Comparison of ENCODE assay signal across 11 mouse cellular contexts in genomic region chr4:41635906-41636305, GRCm38 (mm10). TPM values are rescaled to one million over a fixed set of nuclear protein-coding genes. Genes with fewer than 3 reads are reported as not detected.
DNase-seq lines count a peak whose midpoint lies in the region; ATAC-seq and TF ChIP-seq lines count a peak whose summit lies in the region.
"Had no signal": no experiment of that assay in that cellular context is flagged by ENCODE, and none has a peak within 500 bp of the region (broad histone marks: within the 10 kb centered on the region; RNA-seq: fewer than 3 reads in every experiment).

No protein-coding gene starts in this region.

- TF ChIP-seq EP300 in liver, postnatal 0 days (IDR thresholded peaks at IDR 0.05; ENCODE audit: low read depth) = no peak

- no peak overlapping the region for H3K4me3 ChIP-seq in intestine, embryonic 15.5 days (replicated peaks)
- H3K4me3 ChIP-seq in intestine, postnatal 0 days (ENCODE audit: low read depth, low read length) = no peak overlapping the region
- H3K4me3 ChIP-seq in embryonic facial prominence, embryonic 13.5 days = no peak overlapping the region
- H3K4me3 ChIP-seq in midbrain, embryonic 13.5 days (replicated peaks) = no peak overlapping the region
- H3K4me3 ChIP-seq in liver, postnatal 0 days (ENCODE audit: low read depth, low read length) = no peak overlapping the region

- no peaks in the 10 kb centered on the region for H3K9me3 ChIP-seq in intestine, embryonic 15.5 days
- H3K9me3 ChIP-seq in intestine, postnatal 0 days (ENCODE audit: control insufficient read depth) = no peaks in the 10 kb centered on the region
- no peaks in the 10 kb centered on the region for H3K9me3 ChIP-seq in embryonic facial prominence, embryonic 13.5 days
- no peaks in the 10 kb centered on the region for H3K9me3 ChIP-seq in midbrain, embryonic 13.5 days
- no peaks in the 10 kb centered on the region for H3K9me3 ChIP-seq in liver, postnatal 0 days (ENCODE audit: low read length)

- H3K9ac ChIP-seq in intestine, embryonic 15.5 days = no peak overlapping the region
- no peak overlapping the region for H3K9ac ChIP-seq in intestine, postnatal 0 days (ENCODE audit: low read depth, low read length)
- 0 out of 2 replicates have a peak overlapping the region, but pooled peaks have one; percentile 7 for H3K9ac ChIP-seq in embryonic facial prominence, embryonic 13.5 days
- H3K9ac ChIP-seq in midbrain, embryonic 13.5 days (replicated peaks) = peak overlapping the region; percentile 28; the same call in 1 of the 2 replicates
- no peak overlapping the region for H3K9ac ChIP-seq in liver, postnatal 0 days (replicated peaks)
- H3K9ac ChIP-seq: liver, embryonic 14.5 days had no signal

- 50% methylated on average over 2 of the region's 2 CpGs for WGBS in intestine, embryonic 15.5 days
- 67% methylated on average over 2 of the region's 2 CpGs for WGBS in intestine, postnatal 0 days
- WGBS in embryonic facial prominence, embryonic 13.5 days = 46% methylated on average over 2 of the region's 2 CpGs
- WGBS in midbrain, embryonic 13.5 days = 60% methylated on average over 2 of the region's 2 CpGs
- WGBS in liver, postnatal 0 days (ENCODE audit: insufficient replicate concordance) = 62% methylated on average over 2 of the region's 2 CpGs

- H3K4me2 ChIP-seq in intestine, embryonic 15.5 days (replicated peaks) = no peak overlapping the region
- H3K4me2 ChIP-seq in intestine, postnatal 0 days (replicated peaks; ENCODE audit: low read depth) = no peak overlapping the region
- H3K4me2 ChIP-seq in embryonic facial prominence, embryonic 13.5 days = no peak overlapping the region
- H3K4me2 ChIP-seq in midbrain, embryonic 13.5 days (replicated peaks) = no peak overlapping the region
- H3K4me2 ChIP-seq in liver, postnatal 0 days (ENCODE audit: low read depth, low read length) = no peak overlapping the region

- H3K4me1 ChIP-seq in intestine, embryonic 15.5 days (replicated peaks) = peaks cover 27% of the 10 kb centered on the region
- peaks cover 4% of the 10 kb centered on the region; the same call in 1 of the 2 replicates for H3K4me1 ChIP-seq in intestine, postnatal 0 days (replicated peaks; ENCODE audit: control insufficient read depth, insufficient read depth, low read length)
- peaks cover 66% of the 10 kb centered on the region for H3K4me1 ChIP-seq in embryonic facial prominence, embryonic 13.5 days
- H3K4me1 ChIP-seq in midbrain, embryonic 13.5 days (replicated peaks) = peaks cover 86% of the 10 kb centered on the region
- H3K4me1 ChIP-seq in liver, postnatal 0 days (ENCODE audit: insufficient read depth) = peaks cover 12% of the 10 kb centered on the region; the same call in 1 of the 2 replicates

- peaks cover 8% of the 10 kb centered on the region for H3K27me3 ChIP-seq in intestine, embryonic 15.5 days (replicated peaks)
- H3K27me3 ChIP-seq in intestine, postnatal 0 days (replicated peaks; ENCODE audit: control insufficient read depth, insufficient read depth, low read length) = peaks cover 13% of the 10 kb centered on the region
- H3K27me3 ChIP-seq in embryonic facial prominence, embryonic 13.5 days = peaks cover 16% of the 10 kb centered on the region
- 0 out of 2 replicates have a peak, but pooled peaks cover 6% of the 10 kb centered on the region for H3K27me3 ChIP-seq in midbrain, embryonic 13.5 days
- 0 out of 2 replicates have a peak, but pooled peaks cover 5% of the 10 kb centered on the region for H3K27me3 ChIP-seq in liver, postnatal 0 days (ENCODE audit: insufficient read depth, low read length)

- no peaks in the 10 kb centered on the region for H3K36me3 ChIP-seq in intestine, embryonic 15.5 days
- H3K36me3 ChIP-seq in intestine, postnatal 0 days (ENCODE audit: control insufficient read depth, insufficient read depth) = no peaks in the 10 kb centered on the region
- no peaks in the 10 kb centered on the region for H3K36me3 ChIP-seq in embryonic facial prominence, embryonic 13.5 days
- peaks cover 10% of the 10 kb centered on the region for H3K36me3 ChIP-seq in midbrain, embryonic 13.5 days
- no peaks in the 10 kb centered on the region for H3K36me3 ChIP-seq in liver, postnatal 0 days (replicated peaks; ENCODE audit: insufficient read depth, low read length)

- H3K27ac ChIP-seq in intestine, embryonic 15.5 days = 0 out of 2 replicates have a peak overlapping the region, but pooled peaks have one; percentile 9
- no peak overlapping the region for H3K27ac ChIP-seq in intestine, postnatal 0 days (ENCODE audit: low read depth, low read length)
- H3K27ac ChIP-seq in embryonic facial prominence, embryonic 13.5 days = peak overlapping the region; percentile 22
- H3K27ac ChIP-seq in midbrain, embryonic 13.5 days = peak overlapping the region; percentile 68; the same call in 1 of the 2 replicates
- H3K27ac ChIP-seq in liver, postnatal 0 days (ENCODE audit: low read depth) = no peak overlapping the region
- H3K27ac ChIP-seq: liver, embryonic 14.5 days had no signal

- no peak for ATAC-seq in intestine, embryonic 15.5 days
- ATAC-seq in intestine, postnatal 0 days = no peak
- ATAC-seq in embryonic facial prominence, embryonic 13.5 days (ENCODE audit: insufficient number of reproducible peaks, insufficient read depth, low FRiP score, low TSS enrichment, low read depth) = no peak
- ATAC-seq in midbrain, embryonic 13.5 days = no peak
- ATAC-seq in liver, postnatal 0 days = no peak

- no peak for TF ChIP-seq CTCF in intestine, postnatal 0 days (IDR thresholded peaks at IDR 0.05; ENCODE audit: low read depth)
- TF ChIP-seq CTCF in liver, postnatal 0 days (IDR thresholded peaks at IDR 0.05; ENCODE audit: low read depth) = no peak

- DNase-seq in embryo, embryonic 10.5 days (ENCODE audit: low spot score) = peak; percentile 76
- no peak for DNase-seq in ovary, postnatal 36 days (ENCODE audit: low spot score)
- DNase-seq in frontal cortex, postnatal 14 days (ENCODE audit: low spot score in 2 of 2) = no peak
- DNase-seq in liver, postnatal 0 days = no peak
- DNase-seq: cerebellum, postnatal 36 days; thymus, postnatal 36 days had no signal

RNA-seq across cellular contexts. Expression of gene Enho, which starts 4.2 kb away (rescaled TPM):
- polyA plus RNA-seq in intestine, embryonic 15.5 days (2015; fragmentation: Nextera tagmentation; extraction: Ambion mirVana) = 10.8 and 11.2 TPM in 2 replicates
- polyA plus RNA-seq in intestine, postnatal 0 days (2015; fragmentation: Nextera tagmentation; extraction: Ambion mirVana) = 8.5 and 8.6 TPM in 2 replicates
- 19.4 and 23.2 TPM in 2 replicates for polyA plus RNA-seq in embryonic facial prominence, embryonic 13.5 days (2015; fragmentation: Nextera tagmentation; extraction: Ambion mirVana)
- polyA plus RNA-seq in midbrain, embryonic 13.5 days (2015; fragmentation: Nextera tagmentation; extraction: Ambion mirVana) = 81.6 and 92.1 TPM in 2 replicates
- 25.2 and 26.4 TPM in 2 replicates for polyA plus RNA-seq in liver, postnatal 0 days (2015; fragmentation: Nextera tagmentation; extraction: Ambion mirVana)

Comparison
In these comparisons a context has a peak if more than half of its experiments do, and no peak if none do; other contexts are left out.
1. H3K27ac ChIP-seq: peak in intestine, embryonic 15.5 days (single experiment), embryonic facial prominence, embryonic 13.5 days (single experiment) and midbrain, embryonic 13.5 days (single experiment); none in intestine, postnatal 0 days (single experiment) and liver, postnatal 0 days (single experiment).
2. H3K9ac ChIP-seq: peak in embryonic facial prominence, embryonic 13.5 days (single experiment) and midbrain, embryonic 13.5 days (single experiment); none in intestine, embryonic 15.5 days (single experiment), intestine, postnatal 0 days (single experiment) and liver, postnatal 0 days (single experiment).